Mouse (Mus musculus): ENCODE data around the gene 2310030G06Rik.

2310030G06Rik gene

DNA sequence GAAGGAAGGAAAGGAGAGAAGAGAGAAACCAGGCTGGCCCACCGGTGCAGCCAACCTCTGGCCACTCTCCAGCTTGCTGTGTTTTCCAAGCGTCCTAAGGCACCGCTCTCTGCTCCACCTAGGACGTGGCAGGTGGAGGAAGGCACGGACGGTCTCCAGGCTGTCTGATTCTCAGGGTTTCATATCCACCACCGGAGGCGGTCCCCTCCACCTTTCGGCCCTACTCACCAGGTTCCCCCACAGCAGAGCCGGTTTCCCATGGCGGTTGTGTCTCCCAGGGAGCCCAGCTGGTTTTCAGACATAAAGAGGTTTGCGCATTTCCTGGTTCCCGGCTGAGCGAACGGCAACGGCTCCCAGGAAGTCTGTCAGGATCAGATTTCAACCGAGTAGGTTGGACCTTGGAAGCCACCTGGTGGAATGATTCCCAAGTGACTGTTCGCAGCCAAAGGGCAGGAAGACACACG is at the start of gene 2310030G06Rik:
Gene 2310030G06Rik (minus strand): TSS at position 323 of the 464 bp plus-strand sequence.
- DNase-seq (ENCODE audit: low read depth, low spot score): no peak

DNA sequence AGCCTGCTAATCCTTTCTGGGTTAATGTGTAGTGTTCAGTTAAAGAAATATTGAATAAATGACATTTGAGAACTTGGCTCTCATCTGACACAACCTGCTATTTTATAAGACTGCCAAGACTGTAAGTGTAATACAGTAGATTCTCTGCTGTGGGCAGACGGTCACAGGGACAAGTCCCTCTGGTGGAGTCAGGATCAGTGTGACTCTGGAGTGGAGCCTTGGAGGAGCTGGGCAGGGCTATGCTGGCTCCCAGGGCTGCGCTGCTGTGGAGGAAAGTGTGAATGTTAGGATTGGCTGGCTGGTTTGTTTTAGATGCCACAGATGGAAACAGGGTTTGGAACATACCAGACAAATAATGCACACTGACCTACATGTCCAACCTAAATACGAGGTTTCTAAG is 48.9 kb upstream of the 2310030G06Rik start:
- no peak for DNase-seq (ENCODE audit: low read depth, low spot score)

DNA sequence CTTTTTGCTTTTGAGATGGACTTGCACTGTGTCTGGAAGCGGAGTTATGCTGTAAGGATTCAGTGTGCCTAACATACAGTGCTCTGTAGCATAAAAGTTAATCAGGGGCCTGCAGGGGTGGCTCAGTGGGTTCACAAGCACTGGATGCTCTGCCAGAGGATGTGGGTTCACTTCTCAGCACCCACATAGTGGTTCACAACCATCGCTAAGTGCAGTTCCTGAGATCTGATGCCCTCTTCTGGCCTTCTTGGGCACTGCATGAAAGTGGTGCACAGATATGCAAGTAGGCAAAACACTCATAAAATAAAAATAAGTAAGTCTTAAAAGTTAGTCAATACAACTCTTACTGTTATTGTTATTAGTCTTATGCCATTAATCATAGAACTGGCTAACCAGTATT is 35.8 kb upstream of the 2310030G06Rik start:
- DNase-seq (ENCODE audit: low read depth, low spot score): peak; percentile 57

DNA sequence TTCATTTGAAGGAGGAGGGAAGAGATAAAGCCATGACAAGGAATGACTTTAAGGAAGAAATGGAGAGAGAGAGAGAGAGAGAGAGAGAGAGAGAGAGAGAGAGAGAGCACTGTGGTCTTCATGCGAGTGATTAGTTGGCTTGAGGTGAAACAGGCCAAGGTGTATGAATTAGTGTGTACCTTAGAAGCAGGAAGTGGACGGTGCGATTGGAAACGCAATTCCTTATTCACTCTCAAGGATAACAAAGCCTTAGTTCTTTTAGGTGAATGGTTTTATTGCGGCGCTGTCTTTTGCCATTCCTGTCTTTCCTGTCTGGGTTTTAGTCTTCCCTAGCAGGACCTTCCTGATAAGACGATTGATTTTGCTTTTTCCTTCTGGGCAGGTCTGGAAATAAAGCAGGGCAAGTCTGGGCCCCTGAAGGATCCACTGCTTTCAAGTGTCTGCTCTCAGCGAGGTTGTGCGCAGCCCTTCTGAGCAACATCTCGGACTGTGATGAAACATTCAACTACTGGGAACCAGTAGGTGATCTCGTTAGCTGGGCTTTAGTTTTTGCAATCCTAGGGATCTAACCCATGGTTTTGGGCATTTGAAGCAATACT is 29.9 kb upstream of the 2310030G06Rik start:
- no peak for DNase-seq (ENCODE audit: low read depth, low spot score)

DNA sequence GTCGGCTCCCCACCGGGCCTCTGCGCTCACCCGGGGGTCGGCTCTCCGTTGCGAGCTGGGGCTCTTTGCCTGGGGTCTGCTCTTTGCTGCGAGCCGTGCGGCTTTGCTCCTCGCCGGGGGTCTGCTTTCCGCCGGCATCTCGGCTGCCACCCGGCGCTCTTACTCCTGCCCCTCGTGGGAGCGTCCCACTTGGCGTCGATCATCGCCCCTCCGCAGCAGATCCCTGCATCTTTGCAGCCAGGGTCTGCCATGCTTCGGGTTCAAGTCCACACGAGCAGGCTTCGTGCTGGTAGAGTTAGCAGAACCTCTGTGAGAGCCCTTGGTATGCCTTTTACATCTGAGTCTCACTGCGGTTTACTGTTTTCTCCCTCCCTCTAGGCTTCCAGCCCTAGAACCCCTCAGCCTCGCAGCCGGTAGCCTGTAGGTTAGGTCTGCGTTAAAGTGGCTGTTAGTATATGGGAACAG is 29.4 kb upstream of the 2310030G06Rik start:
- DNase-seq (ENCODE audit: low read depth, low spot score): peak; percentile 22

DNA sequence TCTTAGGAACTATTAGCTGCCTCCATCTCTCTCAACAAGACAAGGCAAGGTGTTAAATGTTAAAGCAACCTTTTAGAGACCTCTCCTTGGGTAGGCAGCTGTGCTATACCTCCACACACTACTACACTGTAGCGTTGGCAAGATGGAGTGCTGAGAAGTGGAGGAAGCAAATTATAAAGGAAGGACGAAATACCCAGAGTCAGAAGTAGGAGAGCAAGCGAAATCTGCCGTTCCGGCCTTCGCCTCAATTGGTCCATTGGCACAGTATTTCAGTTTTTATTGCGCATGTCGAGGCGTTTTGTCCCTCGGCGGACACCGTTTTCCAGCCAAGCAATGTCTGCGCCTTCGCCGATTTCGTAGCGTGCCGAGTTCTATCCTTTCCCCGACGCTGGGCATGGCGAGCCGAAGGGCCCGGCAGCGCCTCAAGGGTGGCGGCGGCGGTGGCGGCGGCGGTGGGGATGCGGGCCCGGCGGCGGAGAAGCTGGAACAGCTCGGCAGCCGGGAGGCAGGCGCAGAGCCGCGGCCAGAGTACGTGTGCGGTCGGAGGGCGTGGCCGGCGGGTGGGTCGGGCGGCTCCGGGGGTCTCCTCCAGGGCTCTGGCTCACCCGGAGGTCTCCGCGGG is 28.8 kb upstream of the 2310030G06Rik start, which contains the start of the genes Alg9 and 1110032A03Rik:
Gene Alg9 (plus strand): TSS at position 29 of the 622 bp plus-strand sequence.
Gene 1110032A03Rik (minus strand): TSS at position 530 of the 622 bp plus-strand sequence.
- peak; percentile 87 for DNase-seq (ENCODE audit: low read depth, low spot score)

DNA sequence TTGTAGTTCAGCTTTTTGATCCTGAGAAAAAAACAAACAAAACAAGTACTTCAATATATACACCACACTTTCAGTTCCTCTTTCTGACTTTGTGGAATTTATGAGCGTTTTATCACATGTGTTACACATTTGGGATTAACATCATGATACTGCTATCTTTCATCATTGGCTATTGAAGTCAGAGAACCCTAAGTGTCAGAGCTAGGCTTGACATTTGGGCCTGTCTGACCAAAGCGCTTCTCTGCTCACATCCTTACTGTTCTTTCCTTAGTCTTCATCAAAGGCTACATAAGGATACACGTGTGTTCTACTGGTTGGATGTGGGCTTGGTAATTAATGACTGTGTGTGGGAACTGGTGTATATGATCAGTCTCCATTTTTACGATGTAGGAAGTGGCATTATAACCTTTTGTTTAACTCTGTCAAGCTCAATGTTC is 27.7 kb upstream of the 2310030G06Rik start:
- peak; percentile 16 for DNase-seq (ENCODE audit: low read depth, low spot score)

DNA sequence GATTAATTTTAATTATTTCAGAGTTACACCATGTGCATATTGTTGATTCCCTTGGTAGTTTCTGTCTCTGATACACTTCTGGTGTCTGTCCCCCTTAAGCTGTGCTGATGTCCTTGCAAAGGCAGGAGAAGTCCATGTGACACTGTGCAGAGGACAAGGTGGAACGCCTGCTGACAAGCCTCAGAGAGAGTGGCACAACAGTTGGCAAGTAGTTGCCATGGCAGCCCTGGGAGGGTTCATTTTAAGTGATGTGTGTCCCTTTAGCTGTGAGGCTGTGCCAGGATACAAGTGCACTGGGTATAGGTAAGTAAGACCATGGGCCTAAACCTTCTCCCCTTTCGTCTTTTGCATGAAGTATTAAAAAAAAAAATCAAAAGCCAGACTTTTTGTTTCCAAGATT is 23.7 kb upstream of the 2310030G06Rik start:
- no peak for DNase-seq (ENCODE audit: low read depth, low spot score)

DNA sequence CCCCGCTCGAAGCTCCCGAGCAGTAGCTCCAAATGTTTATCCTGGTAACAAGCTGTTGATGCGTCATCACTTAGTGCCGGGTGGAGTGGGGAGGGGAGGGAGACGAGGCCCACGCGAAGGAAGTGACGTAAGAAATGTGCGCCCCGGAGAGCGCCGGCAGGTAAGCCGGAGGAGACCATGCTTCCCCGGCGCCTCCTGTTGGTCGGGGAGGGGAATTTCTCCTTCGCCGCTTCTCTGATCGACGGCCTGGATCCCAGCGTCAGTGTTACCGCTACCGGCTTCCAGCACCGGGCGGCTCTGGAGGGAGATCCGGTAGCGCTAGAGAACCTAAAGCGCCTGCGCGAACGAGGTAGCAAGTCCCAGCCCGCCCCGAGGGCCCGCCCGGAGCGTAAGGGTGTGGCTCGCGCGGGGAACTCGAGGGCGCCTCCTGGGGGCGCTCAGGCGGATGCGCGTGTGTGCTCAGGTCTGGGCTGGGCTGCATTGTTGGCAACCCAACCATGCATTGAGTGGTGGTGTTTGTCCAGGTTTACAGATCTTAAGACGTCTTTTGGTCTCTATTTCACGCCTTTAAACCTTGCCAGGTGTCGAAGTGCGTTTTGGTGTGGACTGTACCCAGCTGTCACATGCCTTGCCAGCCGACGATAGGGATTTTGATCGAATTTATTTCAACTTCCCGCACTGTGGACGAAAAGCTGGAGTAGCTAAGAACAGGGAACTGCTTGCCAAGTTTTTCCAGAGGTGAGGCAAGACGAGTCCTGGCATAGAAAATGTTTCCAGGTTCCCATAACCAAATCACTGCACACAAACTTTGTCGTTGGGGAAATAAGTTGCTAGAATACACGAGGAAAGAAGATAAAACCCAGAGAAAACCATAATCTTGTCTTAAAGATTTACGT is 22.0 kb upstream of the 2310030G06Rik start, which contains the start of gene Fdxacb1:
Gene Fdxacb1 (plus strand): TSS at position 130 of the 896 bp plus-strand sequence.
- peak; percentile 97 for DNase-seq (ENCODE audit: low read depth, low spot score)

DNA sequence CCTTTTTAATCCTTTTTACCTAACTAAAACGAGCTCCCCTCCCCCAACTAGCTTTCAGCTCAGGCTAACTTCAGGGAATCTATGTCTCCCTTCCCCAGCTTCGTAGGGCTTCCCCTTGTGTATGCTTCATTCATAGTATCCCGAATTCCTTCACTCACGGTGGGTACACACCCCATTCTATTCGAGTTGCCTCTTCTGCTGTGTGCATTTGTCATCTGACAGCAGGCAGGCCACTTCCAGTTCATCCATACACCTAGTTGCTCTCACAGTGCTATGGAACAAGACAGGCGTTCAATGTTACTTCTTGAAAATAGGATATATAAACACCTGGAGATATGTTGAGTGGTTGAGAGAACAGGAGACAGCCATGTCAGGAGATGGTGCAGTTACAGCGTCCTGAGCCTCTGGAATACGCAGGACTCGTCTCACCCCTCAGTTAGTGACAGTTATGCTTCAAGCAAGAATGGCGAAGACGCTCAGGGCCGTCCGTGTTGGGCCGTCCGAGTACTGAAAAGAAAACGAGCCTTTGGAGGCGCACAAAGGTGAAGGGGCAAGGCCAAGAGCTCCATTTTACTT is 21.3 kb upstream of the 2310030G06Rik start:
- no peak for DNase-seq (ENCODE audit: low read depth, low spot score)

DNA sequence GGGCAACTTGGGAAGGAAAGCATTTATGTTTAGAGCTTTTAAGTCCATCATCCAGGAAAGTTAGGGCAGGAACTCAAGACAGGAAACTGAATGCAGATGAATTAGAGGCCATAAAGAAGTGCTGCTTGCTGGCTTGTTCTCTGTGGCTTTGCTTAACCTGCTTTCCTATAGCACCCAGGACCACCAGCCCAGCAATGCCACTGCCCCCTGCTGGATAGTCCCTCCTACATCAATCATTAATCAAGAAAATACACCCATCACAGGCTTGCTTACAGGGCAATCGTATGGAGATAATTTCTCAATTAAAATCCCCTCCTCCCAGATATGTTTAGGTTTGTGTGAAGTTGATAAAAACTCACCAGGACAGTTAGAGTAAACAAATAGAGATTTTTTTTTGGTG is 17.0 kb upstream of the 2310030G06Rik start:
- DNase-seq (ENCODE audit: low read depth, low spot score): peak; percentile 61

DNA sequence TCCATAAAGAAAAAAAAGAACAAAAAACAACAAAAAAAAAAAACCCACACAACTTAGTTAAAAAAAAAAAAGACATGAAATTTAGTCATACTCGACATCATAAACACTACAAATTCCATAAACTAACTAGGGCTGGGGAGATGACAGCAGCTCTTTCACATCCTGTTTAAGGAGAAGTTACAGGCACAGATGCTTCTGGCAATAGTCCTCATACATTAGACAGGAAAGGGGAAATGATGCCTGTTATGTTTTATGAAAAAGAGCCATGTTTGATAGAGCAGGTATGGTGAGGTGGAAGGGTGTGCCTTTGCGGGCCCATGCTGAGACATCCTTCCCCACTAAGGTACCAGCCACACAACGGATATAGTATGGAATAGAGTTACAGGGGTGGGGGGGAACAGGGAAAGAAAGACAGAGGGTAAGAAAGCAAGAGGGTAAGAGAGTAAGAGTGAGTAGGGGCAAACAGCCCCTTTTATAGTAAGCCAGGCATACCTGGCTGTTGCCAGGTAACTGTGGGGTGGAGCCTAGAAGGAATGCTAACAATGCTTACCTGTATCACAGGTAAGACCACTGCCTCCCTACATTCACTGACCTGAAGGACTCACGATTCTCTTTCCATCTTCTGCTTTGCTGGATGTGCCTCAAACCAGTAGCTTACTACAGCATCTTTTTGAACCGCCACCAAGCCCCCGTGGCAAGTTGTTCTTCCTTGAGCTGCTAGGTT is 15.3 kb upstream of the 2310030G06Rik start:
- DNase-seq (ENCODE audit: low read depth, low spot score): no peak

DNA sequence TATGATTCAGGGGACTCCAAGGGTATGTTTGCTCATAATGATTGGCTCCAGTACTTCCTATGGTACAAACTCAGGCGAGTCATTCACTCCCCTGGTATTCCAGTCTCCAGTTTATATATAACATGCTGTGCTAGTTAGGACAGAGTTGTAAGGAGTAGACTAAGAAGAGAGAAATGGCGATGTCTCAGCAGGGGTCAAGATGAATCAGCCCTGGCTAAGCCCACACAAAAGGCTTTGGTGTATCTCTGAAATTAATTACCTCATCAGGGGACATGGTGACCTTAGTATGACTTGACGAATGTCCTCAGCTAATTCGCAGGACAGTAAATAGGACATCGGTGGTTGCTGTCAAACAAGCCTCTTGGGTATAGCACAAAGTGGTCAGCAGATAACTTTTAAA is 10.4 kb upstream of the 2310030G06Rik start:
- DNase-seq (ENCODE audit: low read depth, low spot score): peak; percentile 7

DNA sequence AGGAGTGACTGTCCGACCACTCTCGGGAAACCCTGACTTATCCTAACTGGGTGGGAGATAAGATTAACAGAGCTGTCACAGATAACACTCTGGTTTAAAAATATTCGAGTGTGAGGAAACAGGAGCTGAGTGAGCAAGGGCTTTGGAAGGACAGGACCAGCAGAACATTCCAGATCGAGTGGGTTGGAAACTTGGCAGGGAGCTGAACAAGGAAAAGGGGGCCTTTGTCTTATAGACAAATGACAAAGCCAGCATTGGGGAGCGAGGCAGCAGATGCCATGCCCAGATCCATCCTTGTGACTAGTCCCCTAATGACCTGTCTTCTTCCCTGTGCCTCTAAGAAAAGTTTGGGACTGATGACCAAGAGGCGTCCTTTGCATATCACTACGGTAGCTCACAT is 7.6 kb upstream of the 2310030G06Rik start:
- DNase-seq (ENCODE audit: low read depth, low spot score): no peak

DNA sequence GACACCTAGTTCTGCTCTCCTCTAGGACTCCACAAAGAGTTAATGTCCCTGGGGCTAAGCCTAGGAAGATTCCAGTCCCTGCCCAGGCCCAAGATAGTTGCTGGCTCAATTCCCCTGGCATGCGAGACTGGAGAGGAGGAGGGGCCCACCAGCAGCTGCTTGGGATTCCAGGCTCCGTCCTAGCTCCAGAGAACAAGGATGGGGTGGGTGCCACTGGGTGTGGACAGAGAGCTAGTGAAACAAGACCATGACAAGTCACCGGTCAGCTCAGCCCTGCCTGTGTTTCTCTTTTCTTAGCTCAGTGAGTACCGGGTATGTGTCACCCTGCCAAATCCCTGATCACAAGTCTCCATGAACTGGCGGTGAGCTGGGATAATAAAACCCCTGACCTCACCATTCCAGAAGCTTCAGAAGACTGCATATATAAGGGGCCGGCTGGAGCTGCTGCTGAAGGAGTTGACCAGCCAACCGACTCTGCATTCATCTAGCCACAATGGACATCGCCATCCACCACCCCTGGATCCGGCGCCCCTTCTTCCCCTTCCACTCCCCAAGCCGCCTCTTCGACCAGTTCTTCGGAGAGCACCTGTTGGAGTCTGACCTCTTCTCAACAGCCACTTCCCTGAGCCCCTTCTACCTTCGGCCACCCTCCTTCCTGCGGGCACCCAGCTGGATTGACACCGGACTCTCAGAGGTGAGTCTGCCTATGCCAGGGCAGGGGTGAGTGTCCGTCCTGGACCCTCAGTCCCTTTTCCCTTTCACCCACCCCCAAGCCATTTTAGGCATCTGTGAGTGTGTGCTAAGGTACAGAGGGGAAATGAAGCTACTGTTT is 6.7 kb upstream of the 2310030G06Rik start:
- DNase-seq (ENCODE audit: low read depth, low spot score): peak; percentile 91

DNA sequence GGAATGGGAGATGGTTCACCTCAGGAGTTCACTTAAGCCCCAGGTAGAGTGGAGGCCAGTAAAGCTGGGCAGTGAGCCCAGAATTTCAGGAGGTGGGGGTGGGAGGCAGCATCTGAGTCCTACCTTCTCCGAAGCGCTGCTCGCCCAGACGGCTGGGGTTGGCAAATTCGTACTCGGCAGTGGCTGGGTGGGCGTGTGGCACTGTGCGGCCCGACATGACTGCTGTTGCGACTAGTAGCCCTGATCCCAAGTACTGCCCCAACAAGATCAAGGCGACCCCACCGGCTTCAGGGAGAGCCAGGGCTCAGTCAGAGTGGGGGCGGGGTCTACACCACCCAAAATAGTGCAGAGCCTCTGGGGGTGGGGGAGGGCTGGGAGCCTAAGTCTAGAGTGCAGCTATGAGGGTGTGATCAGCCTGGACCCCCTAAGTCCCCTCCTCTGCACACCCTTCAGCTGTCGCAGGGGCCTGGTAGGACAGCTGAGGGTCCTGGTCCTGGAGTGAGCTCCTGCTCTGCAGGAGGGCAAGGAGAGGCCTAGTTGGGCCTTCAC is 5.8 kb upstream of the 2310030G06Rik start, which contains the start of gene Hspb2:
Gene Hspb2 (minus strand): TSS at position 301 of the 549 bp plus-strand sequence.
- DNase-seq (ENCODE audit: low read depth, low spot score): no peak

DNA sequence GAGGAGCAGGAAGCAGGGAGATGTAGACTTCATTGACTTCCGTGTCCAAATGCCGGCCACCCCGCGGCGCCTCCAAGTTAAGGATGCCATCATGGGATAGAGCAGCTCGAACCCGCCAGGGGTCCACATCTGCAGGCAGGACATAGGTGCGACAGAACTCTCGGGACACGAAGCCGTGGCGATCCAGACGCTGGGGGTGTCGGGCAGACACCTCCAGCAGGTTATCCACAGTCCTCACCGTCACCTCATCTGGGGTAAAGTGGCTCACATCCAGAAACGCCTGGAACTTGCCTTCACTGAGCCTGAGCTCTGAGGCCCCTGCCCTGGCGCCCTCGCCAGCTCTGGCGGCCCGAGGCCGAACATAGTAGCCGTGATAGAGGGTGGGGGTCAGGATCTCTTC is 5.0 kb upstream of the 2310030G06Rik start, which contains the start of gene Cryab:
Gene Cryab (plus strand): TSS at position 3 of the 400 bp plus-strand sequence.
- DNase-seq (ENCODE audit: low read depth, low spot score): no peak

DNA sequence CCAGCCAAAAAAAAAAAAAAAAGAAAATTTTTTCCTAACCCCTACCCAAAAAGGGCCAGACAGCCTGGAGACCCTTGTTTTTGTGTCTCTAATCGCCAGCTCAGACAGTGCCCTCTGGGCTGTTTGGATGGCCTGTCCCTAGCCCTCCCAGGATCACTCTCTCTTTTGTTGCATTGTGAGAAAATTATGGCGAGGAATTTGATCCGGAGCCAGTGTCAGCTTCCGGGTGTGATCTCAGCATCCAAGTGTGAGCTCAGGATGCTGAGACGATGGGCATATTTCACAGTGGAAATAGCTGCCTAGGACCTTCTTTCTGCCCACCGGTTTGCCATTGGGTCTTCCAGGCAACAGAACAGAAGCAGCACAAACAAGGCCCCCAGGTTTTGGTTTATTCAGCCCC is 4.4 kb upstream of the 2310030G06Rik start:
- no peak for DNase-seq (ENCODE audit: low read depth, low spot score)

DNA sequence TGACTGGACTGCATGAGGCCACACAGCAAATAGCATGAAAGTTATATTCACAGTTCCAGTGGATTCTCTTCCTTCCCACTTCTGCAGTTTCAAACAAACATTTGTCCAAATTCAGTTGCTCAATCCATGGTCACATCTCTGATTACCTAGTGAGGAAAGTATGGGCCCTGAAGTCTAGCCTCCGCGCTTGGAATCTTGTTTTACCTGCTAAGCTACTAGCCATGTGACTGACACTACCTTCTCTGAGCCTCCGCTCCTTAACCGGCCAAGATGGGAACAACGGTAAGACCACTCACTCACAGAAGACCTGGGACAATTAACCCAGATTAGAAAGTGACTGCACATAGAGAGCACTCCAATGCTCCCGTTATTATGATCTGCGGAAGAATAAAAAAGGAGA is 530 bp downstream of the 2310030G06Rik start:
- DNase-seq (ENCODE audit: low read depth, low spot score): no peak

Measured in 3T3-L1 (cell line).